Mouse (Mus musculus) brain, embryonic 14.5 days (tissue): ENCODE results near the gene P2ry10.

Experiments
- CTCF ChIP-seq: fragments of 200-500 bp; IDR thresholded peaks from 2 replicates; pipeline ENCODE4 v1.5.1; 2012; ENCODE audit warnings: inconsistent platforms, mild to moderate bottlenecking, moderate library complexity, borderline replicate concordance; ENCODE audit not compliant: insufficient read depth, insufficient read length; ENCODE audit errors: extremely low read depth
- POLR2A ChIP-seq: fragments of 200-500 bp; IDR thresholded peaks from 2 replicates; pipeline ENCODE4 v1.6.1; 2012; ENCODE audit warnings: mild to moderate bottlenecking, inconsistent platforms, borderline replicate concordance; ENCODE audit not compliant: poor library complexity, insufficient read depth, insufficient read length, severe bottlenecking; ENCODE audit errors: extremely low read depth

GRCm38 (mm10) chrX:107095633-107096032 is 7.3 kb downstream of the P2ry10 start:
- no peak for TF ChIP-seq CTCF
- TF ChIP-seq POLR2A: no peak
